Mouse (Mus musculus) spleen, postnatal 10 days (tissue): ENCODE data around the gene Sema3a.
"Not testable (repeated sequence)": the region's sequence is repeated elsewhere in the genome, so short reads cannot be mapped to it uniquely, and the experiment has no call there.

Experiments
- DNase-seq, 2 experiments: peaks; one replicate each; pipeline ENCODE4 v3.0.0; 2021 to 2022; ENCODE audit warnings: low spot score in 2 of 2

Gene Sema3a

GRCm38 (mm10) chr5:13548210-13548554 is 423.0 kb downstream of the Sema3a start:
- DNase-seq = no peak

- no peak for DNase-seq
Observed at GRCm38 (mm10) chr5:13549080-13549479, 423.9 kb downstream of the Sema3a start.

- DNase-seq = no peak
Observed at GRCm38 (mm10) chr5:13550953-13551352, 425.7 kb downstream of the Sema3a start.

- DNase-seq = no peak
Observed at GRCm38 (mm10) chr5:13557257-13557656, 432.0 kb downstream of the Sema3a start.

GRCm38 (mm10) chr5:13573867-13574266 is 448.7 kb downstream of the Sema3a start:
- DNase-seq = no peak

- DNase-seq = no peak
Observed at GRCm38 (mm10) chr5:13579123-13579522, 453.9 kb downstream of the Sema3a start.

GRCm38 (mm10) chr5:13585559-13586207 is 460.5 kb downstream of the Sema3a start:
- no peak for DNase-seq

GRCm38 (mm10) chr5:13594422-13594821 is 469.2 kb downstream of the Sema3a start:
- DNase-seq = no peak

GRCm38 (mm10) chr5:13611631-13612030 is 486.4 kb downstream of the Sema3a start:
- no peak for DNase-seq

- no peak for DNase-seq
Observed at GRCm38 (mm10) chr5:13612088-13612487, 486.9 kb downstream of the Sema3a start.

GRCm38 (mm10) chr5:13614575-13614974 is 489.4 kb downstream of the Sema3a start:
- DNase-seq = not testable (repeated sequence)

GRCm38 (mm10) chr5:13615907-13616306 is 490.7 kb downstream of the Sema3a start:
- DNase-seq = no peak

- DNase-seq = no peak
Observed at GRCm38 (mm10) chr5:13622578-13622977, 497.4 kb downstream of the Sema3a start.

- DNase-seq = no peak
Observed at GRCm38 (mm10) chr5:13624754-13625153, 499.5 kb downstream of the Sema3a start.

GRCm38 (mm10) chr5:13626093-13626492 is 500.9 kb downstream of the Sema3a start:
- no peak for DNase-seq

- DNase-seq = peak; percentile 12 to 71
Observed at GRCm38 (mm10) chr5:13628606-13629311, 503.5 kb downstream of the Sema3a start.

- DNase-seq = no peak
Observed at GRCm38 (mm10) chr5:13629916-13630315, 504.7 kb downstream of the Sema3a start.

- DNase-seq = no peak
Observed at GRCm38 (mm10) chr5:13630692-13631091, 505.5 kb downstream of the Sema3a start.

- DNase-seq = no peak
Observed at GRCm38 (mm10) chr5:13636237-13636636, 511.0 kb downstream of the Sema3a start.
